Mouse (Mus musculus): ENCODE results near the gene Ccdc121.
"Not testable (repeated sequence)": the region's sequence is repeated elsewhere in the genome, so short reads cannot be mapped to it uniquely, and the experiment has no call there.

Ccdc121 gene

DNA sequence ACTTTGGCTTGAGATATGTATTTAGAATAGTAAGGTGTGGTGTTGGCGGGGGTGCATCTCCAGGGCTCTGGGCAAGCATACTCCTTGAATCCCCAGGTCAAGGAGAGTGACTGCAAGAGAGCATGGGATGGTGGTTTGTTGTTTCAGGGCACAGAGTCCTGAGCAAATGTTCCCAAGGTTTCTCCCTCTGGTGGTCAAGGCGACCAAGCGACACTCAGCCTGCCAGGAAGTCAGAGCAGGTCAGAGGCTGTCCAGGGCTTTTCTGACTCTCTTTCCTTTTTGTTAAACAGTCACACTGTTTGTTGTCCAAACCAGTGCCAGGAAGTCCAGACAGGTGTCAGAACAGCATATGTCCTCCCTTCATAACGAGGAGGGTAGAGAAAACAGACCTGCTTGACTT lies at the start of gene Ccdc121:
Gene Ccdc121 (minus strand): TSS at position 145 of the 400 bp plus-strand sequence.
- DNase-seq, result peak; percentile 15

DNA sequence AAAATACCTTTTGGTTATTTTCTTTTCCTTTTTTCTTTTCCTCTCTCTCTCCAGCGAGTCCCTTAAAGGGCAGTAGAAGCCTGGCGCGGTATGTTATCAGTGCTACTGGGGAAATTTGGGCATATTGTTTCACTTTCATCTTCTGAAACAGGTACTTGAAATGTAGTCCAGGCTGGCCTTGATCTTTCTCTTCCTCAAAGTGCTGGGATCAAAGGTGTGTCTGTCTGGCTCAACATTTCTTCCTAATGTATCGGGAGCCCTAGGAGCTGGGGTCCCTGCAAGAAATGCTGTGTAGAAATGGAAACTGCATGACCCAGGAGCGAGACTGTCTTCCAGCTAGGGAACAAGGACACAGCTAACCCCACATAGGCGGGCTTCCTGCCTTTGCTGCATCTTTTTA lies 49.1 kb upstream of the Ccdc121 start:
- no peak for DNase-seq

DNA sequence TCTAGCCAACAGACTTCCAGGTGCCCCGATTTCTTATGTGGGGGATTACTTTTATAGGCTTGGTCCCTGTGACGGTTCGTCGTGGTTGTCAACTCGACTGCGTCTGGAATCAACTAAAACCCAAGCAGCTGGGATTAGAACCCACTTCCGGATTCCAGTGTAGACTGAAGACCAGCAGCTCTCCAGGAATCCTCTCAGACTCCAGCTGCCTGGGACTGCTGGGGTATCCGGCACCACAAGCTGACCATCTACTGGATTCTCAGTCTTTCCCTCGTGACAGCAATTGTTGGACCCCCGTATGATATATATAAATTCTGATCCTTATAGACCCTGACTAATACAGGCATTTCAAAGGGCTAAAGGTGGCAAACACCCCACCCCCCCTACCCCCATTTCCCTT lies 48.4 kb upstream of the Ccdc121 start:
- no peak for DNase-seq

DNA sequence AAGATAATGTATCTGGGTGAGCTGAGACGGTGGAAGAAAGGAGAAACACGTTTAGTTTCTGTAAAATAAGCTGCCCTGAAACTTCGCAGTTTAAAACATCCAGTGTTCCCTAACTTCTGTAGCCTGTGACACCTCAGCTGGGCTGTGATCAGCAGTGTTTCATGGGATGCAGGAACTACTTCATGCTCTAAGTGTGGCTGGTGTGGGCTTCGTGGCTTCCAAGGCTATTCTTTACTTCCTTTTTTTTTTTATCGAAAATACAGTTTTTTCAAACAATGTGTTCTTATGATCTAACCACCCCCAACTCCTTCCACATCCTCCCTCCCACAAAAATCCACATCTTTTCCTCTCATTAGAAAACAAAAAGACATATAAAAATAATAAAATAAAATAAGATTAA lies 44.2 kb upstream of the Ccdc121 start:
- no peak for DNase-seq

DNA sequence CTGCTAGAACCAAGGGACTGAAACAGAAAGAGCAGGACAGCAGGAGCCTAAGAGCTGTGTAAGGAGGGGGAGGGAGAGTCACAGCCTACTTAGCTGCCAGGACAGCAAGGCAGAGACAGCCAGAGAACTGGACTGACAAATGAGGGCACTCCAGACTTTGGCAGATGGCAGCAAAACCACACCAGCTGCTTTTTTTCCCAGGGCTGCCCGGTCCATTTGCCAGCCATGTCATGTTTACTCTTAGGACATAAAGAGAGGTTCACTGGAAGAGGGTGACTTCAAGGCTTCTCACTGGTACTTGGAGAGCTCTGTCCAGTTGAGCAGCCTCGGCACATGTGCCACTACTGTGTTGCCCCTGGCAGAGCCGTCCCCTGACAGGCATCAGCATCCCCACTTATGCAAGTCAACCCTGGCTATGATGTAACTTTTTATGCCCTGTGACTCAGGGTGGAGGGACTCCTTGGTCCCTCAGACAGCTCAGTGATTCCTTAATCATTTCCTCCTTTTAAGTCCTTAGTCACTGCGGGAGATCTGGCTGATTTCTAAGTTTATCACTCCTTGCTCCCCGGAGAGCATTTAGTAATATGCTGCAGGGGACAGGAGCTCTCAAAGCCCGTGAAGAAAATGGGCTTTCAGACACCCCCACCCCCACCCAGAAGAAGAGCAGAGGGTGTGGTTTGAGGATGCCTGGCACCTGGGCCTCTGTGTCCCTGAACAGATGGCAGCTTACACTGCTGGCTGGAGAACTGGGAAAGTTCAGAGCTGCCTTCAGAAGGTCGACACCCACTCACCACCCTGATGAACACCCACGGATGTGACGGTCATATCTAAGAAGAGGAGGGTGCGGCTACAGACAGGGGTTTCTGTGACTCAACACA lies 41.5 kb upstream of the Ccdc121 start:
- peak; percentile 80 for DNase-seq

DNA sequence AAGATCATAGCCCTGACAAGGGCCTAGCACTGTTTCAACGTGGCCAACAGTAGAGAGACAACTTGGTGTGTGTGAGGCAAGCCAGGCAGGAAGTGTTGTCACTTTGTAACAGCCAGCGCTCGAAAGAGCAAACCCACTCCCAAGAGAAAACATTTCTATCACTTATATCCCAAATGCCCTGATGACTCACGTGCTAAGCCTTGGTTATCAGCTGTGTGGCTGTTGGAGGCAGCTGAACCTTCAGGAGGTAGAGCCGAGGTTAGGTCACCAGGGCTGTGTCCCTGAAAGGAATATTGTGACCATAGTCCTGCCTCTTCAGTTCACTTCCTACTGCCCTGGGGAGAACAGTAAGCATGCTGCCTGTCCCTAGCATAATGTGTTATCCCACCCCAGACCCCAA lies 39.6 kb upstream of the Ccdc121 start:
- DNase-seq, result no peak

DNA sequence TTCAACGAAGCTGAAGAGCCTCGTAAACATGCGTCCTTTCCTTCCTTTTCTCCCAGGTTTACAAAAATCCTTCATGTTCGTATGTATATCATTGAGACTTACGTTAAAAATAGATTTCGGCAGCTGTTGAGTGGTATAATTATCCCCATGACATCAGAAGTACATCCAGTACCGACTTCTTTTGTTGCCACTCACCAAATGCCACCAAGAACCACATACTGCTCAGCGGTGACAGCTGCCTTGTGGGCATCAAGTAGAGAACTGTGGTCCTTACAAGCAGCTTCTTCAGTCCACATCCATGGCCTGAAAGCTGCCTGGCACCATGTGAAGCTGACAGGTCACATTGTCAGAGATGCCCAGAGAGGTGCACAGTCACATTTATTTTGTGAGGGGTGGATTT lies 38.7 kb upstream of the Ccdc121 start:
- no peak for DNase-seq

DNA sequence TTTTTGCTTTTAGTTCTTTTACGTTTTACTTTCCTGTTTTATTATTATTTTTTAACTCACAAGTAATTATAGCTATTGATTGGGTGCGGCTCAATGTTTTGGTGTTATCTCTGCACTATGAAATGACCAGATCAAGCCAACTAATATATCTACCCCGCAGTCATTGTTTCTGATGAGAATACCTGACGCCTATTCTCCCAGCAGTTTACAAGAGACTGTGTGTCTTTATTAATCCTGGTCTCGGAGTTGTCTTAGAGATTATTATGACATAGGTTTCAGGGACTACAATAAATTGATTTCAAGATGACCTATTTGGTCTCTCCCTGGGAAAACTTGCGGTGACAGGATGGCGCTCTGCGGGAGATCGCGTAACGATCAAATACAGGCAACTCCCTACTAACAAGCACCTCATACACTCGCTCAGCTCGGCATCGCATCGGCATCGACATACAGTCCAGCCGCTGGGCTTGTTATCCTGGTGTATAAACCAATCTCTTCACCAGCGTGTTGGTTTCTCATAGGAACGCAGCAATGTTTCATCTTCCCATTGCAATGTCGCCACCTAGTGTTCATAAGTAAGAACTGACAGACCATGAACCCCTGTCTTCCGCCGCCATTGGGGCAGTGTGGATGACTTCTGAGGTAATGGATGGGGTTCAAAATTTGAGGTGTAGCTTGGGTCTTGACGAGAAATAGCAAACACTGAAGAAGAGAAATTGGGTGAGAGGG lies 34.0 kb upstream of the Ccdc121 start:
- DNase-seq, result peak; percentile 61

DNA sequence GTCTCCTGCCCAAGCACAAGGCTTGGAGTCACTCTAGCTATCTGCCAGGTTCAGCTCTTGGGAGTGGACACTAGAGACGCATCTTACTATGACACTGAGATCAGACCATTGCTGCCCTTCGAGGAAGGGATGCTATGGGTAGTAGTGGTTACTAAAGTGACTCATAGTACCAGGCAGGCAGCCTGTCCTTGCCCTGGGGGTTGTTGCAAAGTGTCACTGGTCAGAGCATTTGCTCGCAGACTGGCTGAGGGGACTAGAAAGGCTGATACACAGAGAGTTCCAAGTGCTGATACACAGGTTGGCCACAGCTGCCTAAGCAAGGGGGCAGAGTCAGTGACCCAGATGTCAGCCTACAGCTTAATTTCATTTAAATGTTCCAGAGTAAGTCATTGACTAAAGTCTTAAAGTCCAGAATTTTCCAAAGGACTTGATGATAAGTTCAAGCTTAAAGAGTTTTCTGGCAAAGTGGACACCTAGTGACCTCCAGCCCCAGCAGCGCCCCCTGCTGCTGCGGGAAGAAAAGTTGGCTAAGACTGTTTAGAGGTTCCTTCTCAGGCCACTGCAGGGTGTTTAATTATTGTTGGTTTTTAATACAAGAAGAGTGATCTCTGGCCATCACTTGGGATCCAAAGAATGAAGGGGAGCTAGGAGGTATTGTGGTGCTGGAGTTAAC lies 32.6 kb upstream of the Ccdc121 start:
- DNase-seq, result no peak

DNA sequence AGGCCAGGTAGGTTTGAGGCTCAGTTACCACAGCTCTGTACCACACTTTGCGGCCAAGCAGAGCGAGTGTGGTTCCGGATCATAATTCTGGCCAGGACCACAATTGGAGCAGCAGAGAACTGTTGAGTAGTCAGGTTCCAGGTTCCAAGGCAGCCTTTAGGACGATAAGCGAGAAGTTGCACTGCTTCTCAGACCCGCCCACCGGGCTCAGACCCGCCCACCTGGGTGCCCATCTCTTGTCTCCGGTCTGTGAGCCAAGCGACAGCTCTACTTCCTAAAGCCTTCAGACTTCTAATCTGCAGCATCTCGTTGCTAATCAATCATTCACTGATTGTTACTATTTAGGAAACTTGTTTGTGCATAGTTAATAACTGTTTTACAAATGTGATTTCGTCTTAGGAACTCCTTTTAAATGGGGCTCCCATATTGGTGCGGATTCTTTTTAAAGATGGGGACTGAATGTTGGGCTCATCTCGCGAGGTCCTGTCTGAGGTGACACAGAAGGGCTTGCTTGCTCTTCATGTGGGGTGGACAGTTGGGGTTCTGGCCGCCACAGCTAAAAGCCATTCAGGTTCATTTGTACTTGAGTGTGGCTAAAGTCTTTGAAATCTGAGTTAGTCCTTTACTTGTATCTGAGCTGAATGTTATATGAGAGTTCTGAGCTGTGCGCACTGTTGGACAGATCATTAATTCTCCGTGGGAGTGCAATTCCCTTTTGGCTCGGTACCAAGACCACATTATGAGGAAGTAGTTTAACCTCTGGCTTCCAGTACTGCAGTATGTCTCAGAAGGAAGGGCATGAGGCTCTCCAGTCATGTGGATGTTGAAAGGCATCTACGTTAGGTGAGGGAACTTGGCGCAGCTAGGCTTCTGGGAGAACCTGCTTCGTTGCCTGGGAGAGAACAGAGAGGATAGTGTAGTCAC lies 28.9 kb upstream of the Ccdc121 start:
- DNase-seq, result no peak

DNA sequence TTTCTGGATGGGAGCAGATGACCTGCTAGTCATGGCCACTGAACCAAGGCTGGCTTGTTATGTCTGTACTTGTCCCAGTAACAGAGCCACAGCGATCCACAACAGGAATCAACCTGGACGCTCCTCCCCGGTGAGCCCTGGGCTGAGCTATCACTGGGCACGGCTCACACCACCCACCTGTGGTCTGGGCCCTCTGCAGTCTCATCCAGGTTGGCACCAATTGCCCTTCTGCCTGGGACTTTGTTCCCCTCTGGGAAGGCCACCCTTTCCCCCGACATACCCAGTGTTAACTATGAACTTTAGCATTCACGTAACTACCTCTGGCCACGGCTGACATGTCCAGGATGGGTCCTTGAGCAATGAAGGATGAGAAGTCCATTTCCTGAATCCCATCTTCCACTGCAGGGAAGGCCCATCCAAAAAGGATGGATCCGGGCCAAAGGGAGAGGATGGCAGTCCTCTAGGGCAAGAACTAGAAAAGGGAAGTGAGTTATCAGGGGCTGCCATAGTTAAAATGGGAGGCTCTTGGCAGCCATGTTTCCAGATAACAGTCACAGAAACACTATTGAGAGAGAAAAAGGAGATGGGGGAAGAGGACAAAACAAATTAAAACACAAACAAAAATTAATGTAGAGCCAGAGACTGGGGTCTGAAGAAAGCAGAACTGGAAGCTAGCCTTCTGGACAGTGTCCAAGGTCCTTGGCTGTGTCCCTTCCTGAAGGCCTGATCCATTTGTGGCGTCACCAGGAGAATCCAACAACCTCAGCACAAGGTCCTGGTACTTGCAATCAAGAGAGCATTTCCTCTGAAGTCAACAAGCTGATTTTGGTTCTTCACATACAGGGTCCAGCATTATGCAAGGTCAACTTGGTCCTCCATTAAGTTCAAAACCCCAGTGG lies 26.6 kb upstream of the Ccdc121 start:
- DNase-seq, result no peak

DNA sequence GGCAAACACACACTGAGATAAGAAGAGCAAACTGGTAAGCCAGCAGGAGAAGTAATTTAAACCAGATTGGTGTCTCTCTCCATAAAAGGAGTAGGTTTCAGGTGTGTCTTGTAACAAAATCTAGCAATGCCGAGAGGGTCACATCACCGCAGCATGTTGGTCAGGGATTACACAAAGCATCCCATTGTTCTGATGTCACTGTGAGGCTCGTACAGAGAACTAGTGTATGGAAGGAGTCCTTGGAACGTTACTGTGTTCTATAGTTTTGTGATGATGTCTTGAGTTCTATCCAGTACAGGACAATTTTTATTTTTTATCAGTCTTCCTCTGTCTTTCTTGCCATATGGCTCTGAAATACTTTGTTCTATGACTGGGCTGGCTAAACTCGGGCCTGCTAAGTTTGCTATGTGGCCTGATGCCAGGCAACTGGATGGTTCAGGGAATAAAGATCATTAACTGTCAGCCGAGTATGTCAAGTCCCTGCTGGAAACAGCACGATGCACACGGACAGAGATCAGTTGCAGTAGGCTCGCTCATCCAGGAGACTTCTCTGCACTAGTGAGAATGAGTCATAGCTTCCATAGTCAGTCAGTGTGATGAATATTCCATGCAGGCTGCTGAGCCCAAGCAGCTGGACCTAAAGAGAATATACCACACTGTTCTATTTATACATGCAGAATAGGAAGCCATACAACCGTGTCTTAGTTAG lies 24.1 kb upstream of the Ccdc121 start:
- DNase-seq, result no peak

DNA sequence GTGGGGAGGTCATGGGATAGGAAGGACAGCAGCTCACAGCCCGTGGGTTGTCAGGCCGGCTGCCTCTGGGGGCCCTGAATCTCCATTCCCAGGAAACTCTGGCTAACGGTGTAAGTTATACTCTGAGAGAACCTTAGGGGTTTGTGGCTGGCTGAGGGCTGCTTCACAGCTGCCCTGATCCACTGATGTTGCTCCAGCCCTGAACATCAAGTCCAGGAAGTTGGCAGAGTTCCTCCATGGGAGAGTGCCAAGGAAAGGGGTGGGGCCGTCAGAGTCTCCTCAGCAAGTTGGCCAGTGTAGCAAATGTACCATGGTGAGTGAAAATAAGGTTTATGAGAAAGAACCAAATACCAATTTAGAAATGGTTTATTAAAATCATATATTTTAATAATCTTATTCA lies 18.1 kb upstream of the Ccdc121 start:
- peak; percentile 12 for DNase-seq

DNA sequence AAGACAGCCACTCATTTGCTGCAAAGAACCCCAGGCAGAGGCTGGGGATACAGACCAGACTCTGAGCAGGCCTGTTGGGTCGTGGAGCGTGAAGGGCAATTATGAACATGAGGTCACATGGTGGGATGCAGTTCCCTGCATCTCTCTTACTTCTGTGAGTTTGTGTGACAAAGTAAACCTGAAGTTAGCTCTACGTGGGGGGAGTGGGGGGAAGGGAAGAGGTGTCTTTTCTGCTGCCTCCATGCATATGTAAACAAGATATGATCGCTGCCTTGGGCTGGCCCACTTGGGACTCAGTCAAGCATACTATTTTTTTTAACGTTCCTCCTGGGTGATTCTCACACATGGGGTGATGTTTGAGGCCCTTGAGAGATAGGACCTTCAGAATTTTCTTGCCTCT lies 14.7 kb upstream of the Ccdc121 start:
- no peak for DNase-seq

DNA sequence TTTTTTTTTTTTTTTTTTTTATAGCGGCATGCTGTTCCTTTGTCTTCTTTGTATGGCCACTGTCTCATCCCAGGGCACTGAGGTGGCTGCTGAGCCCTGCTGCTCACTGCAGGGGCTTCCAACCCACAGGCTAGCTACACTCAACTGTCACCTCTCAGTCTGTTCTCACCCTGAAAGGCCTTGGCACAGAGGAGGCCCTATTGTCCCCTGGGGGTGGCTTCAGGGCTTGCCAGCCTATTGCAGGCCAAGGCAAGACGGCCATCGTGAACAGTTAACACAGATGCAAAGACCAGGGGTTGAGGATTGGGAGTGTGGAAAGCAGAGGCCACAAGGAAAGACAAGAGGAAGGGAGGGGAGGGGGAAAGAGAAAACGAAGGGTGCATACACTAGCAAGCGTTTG lies 12.6 kb upstream of the Ccdc121 start:
- no peak for DNase-seq

DNA sequence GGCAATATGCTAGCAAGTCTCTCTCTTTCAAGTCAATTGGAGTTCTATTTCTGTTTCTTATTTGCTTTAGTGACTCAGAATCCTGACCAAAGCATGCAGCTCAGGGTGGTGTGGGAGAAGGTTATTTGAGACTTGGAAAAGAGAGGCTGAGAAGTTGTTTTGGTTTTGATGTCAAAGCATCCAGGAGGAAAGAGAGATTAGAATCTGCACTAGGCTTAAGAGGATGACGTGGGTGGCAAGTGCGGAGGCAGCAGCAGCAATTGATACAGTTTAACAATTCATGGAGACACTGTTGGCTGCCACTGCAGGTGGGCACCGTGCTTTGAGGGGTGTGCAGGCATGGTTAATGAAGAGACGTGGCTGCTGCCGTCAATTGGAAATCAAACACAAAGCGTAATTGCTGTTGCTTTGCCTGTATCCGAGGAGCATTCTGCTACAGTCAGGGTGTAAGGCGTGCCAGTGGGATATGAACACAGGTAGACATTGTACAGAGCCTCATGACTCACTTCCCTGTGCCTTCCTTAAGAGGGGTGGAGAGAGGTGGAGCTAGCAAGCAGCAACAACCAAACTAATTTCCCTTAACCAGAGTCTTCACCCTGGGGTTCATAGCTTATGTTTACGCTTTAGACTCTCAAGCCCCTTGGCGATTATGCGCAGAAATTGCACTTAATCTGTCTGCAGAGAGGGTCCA lies 10.3 kb upstream of the Ccdc121 start:
- no peak for DNase-seq

DNA sequence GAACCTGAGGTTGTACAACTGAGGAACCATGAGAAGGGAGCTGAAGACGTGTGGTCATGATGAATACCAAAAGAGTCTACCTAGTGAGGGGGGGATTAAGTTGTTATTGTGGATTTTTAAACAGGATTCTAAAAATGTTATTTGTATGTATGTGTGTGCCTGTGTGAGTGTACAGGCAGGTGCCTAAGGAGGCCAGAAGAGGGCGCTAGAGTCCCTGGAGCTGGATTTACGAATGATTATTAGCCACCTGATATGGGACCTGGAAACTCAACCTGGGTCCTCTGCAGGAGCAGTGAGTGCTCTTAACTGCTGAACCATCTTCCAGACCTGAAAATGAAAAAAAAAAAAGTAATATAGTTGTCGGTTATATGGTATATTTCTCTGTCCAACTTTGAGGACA lies 7.9 kb upstream of the Ccdc121 start:
- DNase-seq, result no peak

DNA sequence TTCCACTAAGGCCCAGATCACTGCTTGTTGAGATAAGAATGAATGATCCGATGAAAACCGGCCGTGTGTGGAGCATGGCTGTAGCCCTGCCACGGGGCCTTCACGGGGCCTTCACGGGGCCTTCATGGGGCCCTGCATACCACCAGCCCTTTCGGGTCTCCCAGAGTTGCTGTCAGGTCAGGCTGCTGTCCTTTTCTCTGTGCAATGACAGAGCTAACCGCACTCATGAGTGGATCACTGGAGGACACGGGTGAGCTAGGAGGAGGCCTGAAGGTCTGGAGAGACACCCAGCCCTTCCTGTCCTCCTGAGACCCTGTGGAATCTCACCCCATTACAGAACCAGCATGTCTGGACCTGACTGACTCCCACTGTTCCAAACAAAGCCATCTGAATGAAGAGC lies 6.8 kb upstream of the Ccdc121 start:
- no peak for DNase-seq

DNA sequence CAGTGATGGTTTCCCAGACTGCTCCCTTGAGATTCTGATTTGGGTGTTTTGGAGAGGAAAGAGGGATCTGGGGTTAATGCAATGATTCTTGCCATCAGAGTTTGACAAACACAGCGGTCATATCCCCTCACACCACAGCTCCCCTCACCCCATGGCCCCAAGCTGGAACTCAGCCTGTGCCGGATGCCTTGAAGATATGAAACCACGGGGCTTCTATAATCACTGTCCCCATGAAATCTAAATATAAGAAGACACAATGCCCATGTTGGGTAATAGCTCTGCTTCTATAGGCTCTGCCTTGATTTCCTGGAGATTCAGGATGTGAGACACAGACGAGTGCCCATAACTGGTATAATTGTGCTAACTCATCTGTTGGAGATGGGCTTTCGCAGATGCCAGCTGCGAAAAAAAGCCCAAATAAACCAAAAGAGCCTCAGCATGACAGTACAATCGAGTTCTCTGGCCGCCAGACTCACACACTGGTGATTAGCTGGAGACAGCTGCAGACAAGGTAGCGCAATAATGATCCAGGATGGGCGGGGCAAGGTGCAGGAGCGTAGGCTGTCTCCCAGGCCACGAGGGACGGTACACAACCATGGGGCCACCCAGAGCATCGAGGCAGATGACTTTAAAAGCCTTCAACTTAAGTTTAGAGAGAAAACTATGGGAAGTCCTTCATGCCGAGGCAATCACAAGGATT lies 1.3 kb upstream of the Ccdc121 start:
- no peak for DNase-seq

DNA sequence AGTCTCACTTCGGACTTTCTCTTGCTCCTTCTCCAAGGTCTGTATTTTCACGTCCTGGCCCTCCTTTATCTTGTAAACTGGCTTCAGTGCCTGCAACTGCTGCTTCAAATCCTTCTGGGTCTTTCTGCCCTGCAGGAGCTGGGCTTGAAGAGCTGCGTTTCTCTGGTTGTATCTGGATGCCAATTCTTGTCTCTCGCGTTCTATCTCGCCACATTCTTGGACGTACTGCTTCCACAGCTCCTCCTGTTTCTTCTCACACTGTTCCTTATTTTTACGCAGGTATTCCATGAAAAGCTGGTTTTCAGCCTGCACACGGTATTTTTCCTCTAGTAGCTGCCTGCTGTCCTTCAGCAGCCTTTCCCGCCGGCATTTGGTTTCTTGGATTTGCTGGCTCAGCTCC lies 396 bp downstream of the Ccdc121 start:
- not testable (repeated sequence) for DNase-seq
